Mouse (Mus musculus): ENCODE data around the gene Rpa2. TPM values are rescaled to one million over a fixed set of nuclear protein-coding genes. Genes with fewer than 3 reads are reported as not detected.
"Not testable (repeated sequence)": the region's sequence is repeated elsewhere in the genome, so short reads cannot be mapped to it uniquely, and the experiment has no call there.

Gene Rpa2
- polyA plus RNA-seq, 1 experiment, result 29.6 TPM

- no peak for TF ChIP-seq CTCF (IDR thresholded peaks at IDR 0.05; ENCODE audit: borderline replicate concordance, extremely low read depth, insufficient read depth, insufficient read length)
- TF ChIP-seq POLR2A (IDR thresholded peaks at IDR 0.05; ENCODE audit: borderline replicate concordance, extremely low read depth, insufficient read depth, insufficient read length, poor library complexity, severe bottlenecking), result no peak
- DNase-seq (ENCODE audit: low read depth), result peak; percentile 70
These were observed 23.9 kb upstream of the Rpa2 start for GRCm38 (mm10) chr4:132743992-132744911.

GRCm38 (mm10) chr4:132746911-132747517 is 21.1 kb upstream of the Rpa2 start:
- no peak for DNase-seq (ENCODE audit: low read depth)
- TF ChIP-seq CTCF (IDR thresholded peaks at IDR 0.05; ENCODE audit: borderline replicate concordance, extremely low read depth, insufficient read depth, insufficient read length) (no peak), POLR2A (IDR thresholded peaks at IDR 0.05; ENCODE audit: borderline replicate concordance, extremely low read depth, insufficient read depth, insufficient read length, poor library complexity, severe bottlenecking) (no peak)

GRCm38 (mm10) chr4:132747664-132748259 is 20.4 kb upstream of the Rpa2 start:
- DNase-seq (ENCODE audit: low read depth), result no peak
- TF ChIP-seq CTCF (IDR thresholded peaks at IDR 0.05; ENCODE audit: borderline replicate concordance, extremely low read depth, insufficient read depth, insufficient read length) (no peak), POLR2A (IDR thresholded peaks at IDR 0.05; ENCODE audit: borderline replicate concordance, extremely low read depth, insufficient read depth, insufficient read length, poor library complexity, severe bottlenecking) (no peak)

GRCm38 (mm10) chr4:132748778-132749177 is 19.4 kb upstream of the Rpa2 start:
- DNase-seq (ENCODE audit: low read depth), result no peak

GRCm38 (mm10) chr4:132749258-132749982 is 18.7 kb upstream of the Rpa2 start:
- TF ChIP-seq CTCF (IDR thresholded peaks at IDR 0.05; ENCODE audit: borderline replicate concordance, extremely low read depth, insufficient read depth, insufficient read length), result no peak
- no peak for TF ChIP-seq POLR2A (IDR thresholded peaks at IDR 0.05; ENCODE audit: borderline replicate concordance, extremely low read depth, insufficient read depth, insufficient read length, poor library complexity, severe bottlenecking)
- no peak for DNase-seq (ENCODE audit: low read depth)

More at GRCm38 (mm10) chr4:132748778-132749177, 19.4 kb upstream of the Rpa2 start:
- TF ChIP-seq POLR2A (IDR thresholded peaks at IDR 0.05; ENCODE audit: borderline replicate concordance, extremely low read depth, insufficient read depth, insufficient read length, poor library complexity, severe bottlenecking) (no peak), CTCF (IDR thresholded peaks at IDR 0.05; ENCODE audit: borderline replicate concordance, extremely low read depth, insufficient read depth, insufficient read length) (no peak)

GRCm38 (mm10) chr4:132752992-132753391 is 15.1 kb upstream of the Rpa2 start:
- TF ChIP-seq CTCF (IDR thresholded peaks at IDR 0.05; ENCODE audit: borderline replicate concordance, extremely low read depth, insufficient read depth, insufficient read length) (no peak), POLR2A (IDR thresholded peaks at IDR 0.05; ENCODE audit: borderline replicate concordance, extremely low read depth, insufficient read depth, insufficient read length, poor library complexity, severe bottlenecking) (no peak)
- DNase-seq (ENCODE audit: low read depth), result peak; percentile 14

GRCm38 (mm10) chr4:132756974-132757373 is 11.2 kb upstream of the Rpa2 start, which contains the start of gene Smpdl3b:
Smpdl3b (minus strand) TSS chr4:132757252.
- DNase-seq (ENCODE audit: low read depth), result peak; percentile 88
- TF ChIP-seq CTCF (IDR thresholded peaks at IDR 0.05; ENCODE audit: borderline replicate concordance, extremely low read depth, insufficient read depth, insufficient read length) (peak; percentile 65), POLR2A (IDR thresholded peaks at IDR 0.05; ENCODE audit: borderline replicate concordance, extremely low read depth, insufficient read depth, insufficient read length, poor library complexity, severe bottlenecking) (no peak)

- DNase-seq (ENCODE audit: low read depth), result no peak
These were observed 10.3 kb upstream of the Rpa2 start for GRCm38 (mm10) chr4:132757633-132758351.

GRCm38 (mm10) chr4:132760296-132760695 is 7.8 kb upstream of the Rpa2 start:
- no peak for DNase-seq (ENCODE audit: low read depth)
- TF ChIP-seq POLR2A (IDR thresholded peaks at IDR 0.05; ENCODE audit: borderline replicate concordance, extremely low read depth, insufficient read depth, insufficient read length, poor library complexity, severe bottlenecking), result no peak
- no peak for TF ChIP-seq CTCF (IDR thresholded peaks at IDR 0.05; ENCODE audit: borderline replicate concordance, extremely low read depth, insufficient read depth, insufficient read length)

More at GRCm38 (mm10) chr4:132757633-132758351, 10.3 kb upstream of the Rpa2 start:
- TF ChIP-seq CTCF (IDR thresholded peaks at IDR 0.05; ENCODE audit: borderline replicate concordance, extremely low read depth, insufficient read depth, insufficient read length) (no peak), POLR2A (IDR thresholded peaks at IDR 0.05; ENCODE audit: borderline replicate concordance, extremely low read depth, insufficient read depth, insufficient read length, poor library complexity, severe bottlenecking) (no peak)

GRCm38 (mm10) chr4:132762602-132763001 is 5.5 kb upstream of the Rpa2 start:
- no peak for TF ChIP-seq CTCF (IDR thresholded peaks at IDR 0.05; ENCODE audit: borderline replicate concordance, extremely low read depth, insufficient read depth, insufficient read length)
- TF ChIP-seq POLR2A (IDR thresholded peaks at IDR 0.05; ENCODE audit: borderline replicate concordance, extremely low read depth, insufficient read depth, insufficient read length, poor library complexity, severe bottlenecking), result no peak

GRCm38 (mm10) chr4:132763125-132763524 is 5.0 kb upstream of the Rpa2 start:
- DNase-seq (ENCODE audit: low read depth), result not testable (repeated sequence)

More at GRCm38 (mm10) chr4:132762602-132763001, 5.5 kb upstream of the Rpa2 start:
- DNase-seq (ENCODE audit: low read depth), result no peak
